Mouse (Mus musculus) liver, postnatal 0 days (tissue): ENCODE data around the gene Nrros. TPM values are rescaled to one million over a fixed set of nuclear protein-coding genes. Genes with fewer than 3 reads are reported as not detected.

Source experiments
- ATAC-seq: fragments of 200-750 bp; cut with Nextera tagmentation; 2 replicates; pipeline ENCODE4 v1.8.0; 2017; ENCODE audit warnings: mild to moderate bottlenecking, moderate library complexity
- DNase-seq: peaks from one replicate; pipeline ENCODE4 v3.0.0-alpha.2; 2016
- H3K27ac ChIP-seq: fragments of 300-500 bp; sonication (generic); 2 replicates; pipeline ENCODE4 v1.5.1; 2014; ENCODE audit warnings: antibody characterized with exemption, moderate library complexity, mild to moderate bottlenecking, low read depth
- H3K27me3 ChIP-seq: fragments of 300-500 bp; sonication (generic); 2 replicates; pipeline ENCODE4 v1.6.1; 2014; ENCODE audit warnings: low read length, control low read depth, mixed read lengths; ENCODE audit not compliant: insufficient read depth
- H3K36me3 ChIP-seq: fragments of 300-500 bp; sonication (generic); replicated peaks from 2 replicates; pipeline ENCODE4 v1.6.1; 2014; ENCODE audit warnings: mild to moderate bottlenecking, control low read depth, low read length, moderate library complexity, mixed read lengths; ENCODE audit not compliant: insufficient read depth
- H3K4me1 ChIP-seq: fragments of 300-500 bp; sonication (generic); 2 replicates; pipeline ENCODE4 v1.6.1; 2014; ENCODE audit warnings: antibody characterized with exemption, mild to moderate bottlenecking, control low read depth; ENCODE audit not compliant: insufficient read depth
- H3K4me2 ChIP-seq: fragments of 300-500 bp; sonication (generic); 2 replicates; pipeline ENCODE4 v1.6.1; 2014; ENCODE audit warnings: low read depth, mild to moderate bottlenecking, low read length, moderate library complexity, mixed read lengths
- H3K4me3 ChIP-seq: fragments of 300-500 bp; sonication (generic); 2 replicates; pipeline ENCODE4 v1.5.1; 2014; ENCODE audit warnings: low read depth, low read length
- H3K9ac ChIP-seq: fragments of 300-500 bp; sonication (generic); replicated peaks from 2 replicates; pipeline ENCODE4 v1.6.1; 2014; ENCODE audit warnings: mild to moderate bottlenecking, moderate library complexity
- H3K9me3 ChIP-seq: fragments of 300-500 bp; sonication (generic); 2 replicates; pipeline ENCODE4 v1.6.1; 2016; ENCODE audit warnings: mild to moderate bottlenecking, control low read depth, low read length, mixed read lengths
- CTCF ChIP-seq: sonication (generic); IDR thresholded peaks from 2 replicates; pipeline ENCODE4 v1.5.1; 2016; ENCODE audit warnings: antibody characterized with exemption, low read depth
- EP300 ChIP-seq: IDR thresholded peaks from 2 replicates; pipeline ENCODE4 v1.6.1; 2016; ENCODE audit warnings: antibody characterized with exemption, low read depth, mild to moderate bottlenecking
- WGBS: fragments of 180-500 bp; shearing (Covaris S2); extraction: QIAGEN DNeasy Blood & Tissue Kit; methylation state at CpG from one replicate; pipeline ENCODE4 v1.1.7; 2014; ENCODE audit not compliant: insufficient replicate concordance; 5-methylcytosine and 5-hydroxymethylcytosine counted together
- polyA plus RNA-seq: library from polyadenylated mRNA; unstranded; fragments of >200 nt; fragmentation: Nextera tagmentation; extraction: Ambion mirVana; gene quantifications from 2 replicates; pipeline ENCODE4 v1.2.1, GENCODE M21; 2015

Gene Nrros
- polyA plus RNA-seq, 1 experiment from 2014 or later = 20.5 TPM

DNA sequence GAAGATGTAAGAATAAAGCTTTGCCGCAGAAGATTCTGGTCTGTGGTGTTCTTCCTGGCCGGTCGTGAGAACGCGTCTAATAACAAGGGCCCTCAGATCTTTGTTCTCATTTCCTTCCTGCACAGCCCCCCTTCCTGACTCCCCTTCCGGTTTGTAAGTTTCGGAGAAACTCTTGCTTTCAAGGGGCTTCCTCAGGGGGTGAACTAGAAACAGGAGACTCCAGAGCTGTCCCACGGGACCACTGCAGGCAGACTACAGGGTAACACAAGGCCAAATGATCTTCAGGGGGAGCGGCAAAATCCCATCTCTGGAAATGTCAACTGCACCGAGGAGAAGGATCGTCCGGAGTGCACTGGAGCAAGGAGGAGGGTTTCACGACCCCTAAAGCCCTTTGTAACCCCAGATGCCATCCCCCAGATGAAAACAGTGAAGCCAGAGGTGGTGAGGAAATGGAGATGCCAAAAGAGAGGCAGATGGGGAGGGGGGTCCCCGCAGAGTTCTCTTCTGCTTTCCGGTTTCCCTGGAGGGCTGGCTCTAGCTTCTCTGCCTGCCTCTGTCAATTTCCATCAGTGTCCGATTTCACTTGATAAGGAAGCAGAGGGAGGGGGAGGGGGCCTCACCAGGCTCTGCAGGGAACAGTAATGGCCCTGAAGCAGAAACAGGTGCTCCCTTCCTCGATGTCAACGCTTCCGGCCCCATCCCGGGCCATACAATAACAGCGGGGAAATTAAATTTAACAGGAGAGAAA is 35.0 kb upstream of the Nrros start:
- H3K9ac ChIP-seq = peak overlapping the region; percentile 52
- H3K4me3 ChIP-seq = peak overlapping the region; percentile 41
- H3K27me3 ChIP-seq = no peaks in the 10 kb centered on the region
- peak; percentile 21 for DNase-seq
- H3K9me3 ChIP-seq = no peaks in the 10 kb centered on the region
- ATAC-seq = peak; percentile 57; the same call in 1 of the 2 replicates
- H3K4me1 ChIP-seq = 0 out of 2 replicates have a peak, but pooled peaks cover 6% of the 10 kb centered on the region
- TF ChIP-seq EP300 (no peak), CTCF (no peak)
- 61% methylated on average over 21 of the region's 21 CpGs for WGBS
- H3K27ac ChIP-seq = peak overlapping the region; percentile 86
- H3K36me3 ChIP-seq = no peaks in the 10 kb centered on the region
- peak overlapping the region; percentile 44 for H3K4me2 ChIP-seq

GRCm38 (mm10) chr16:32190011-32190441 is 24.6 kb upstream of the Nrros start:
- Histone ChIP-seq H3K9ac (no peak overlapping the region), H3K4me2 (peak overlapping the region; percentile 33), H3K4me3 (no peak overlapping the region), H3K9me3 (no peaks in the 10 kb centered on the region), H3K36me3 (no peaks in the 10 kb centered on the region), H3K4me1 (peaks cover 7% of the 10 kb centered on the region; the same call in 1 of the 2 replicates), H3K27me3 (no peaks in the 10 kb centered on the region), H3K27ac (peak overlapping the region; percentile 73)
- DNase-seq (peak; percentile 65), ATAC-seq (peak; percentile 75)
- TF ChIP-seq EP300 = no peak
- TF ChIP-seq CTCF = no peak
- 28% methylated on average over 12 of the region's 12 CpGs for whole genome bisulfite sequencing

DNA sequence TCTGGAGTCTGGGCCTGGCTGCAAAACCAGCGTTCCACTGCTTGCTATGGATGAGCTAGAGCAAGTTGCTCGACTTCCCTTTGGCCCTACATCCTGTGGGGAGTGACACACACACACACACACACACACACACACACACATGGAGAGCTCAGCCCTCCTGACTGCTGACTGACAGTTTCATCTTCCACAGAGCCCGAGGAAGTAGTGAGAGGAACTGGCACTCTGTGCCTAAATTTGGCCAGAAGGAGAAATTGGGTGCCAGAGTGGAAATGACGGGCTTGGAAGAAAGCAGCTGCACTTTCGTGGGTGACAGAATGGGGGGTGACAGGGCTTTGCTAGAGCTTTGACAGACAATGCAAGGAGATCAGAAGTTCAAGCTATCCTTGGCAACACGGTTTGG is 23.7 kb upstream of the Nrros start:
- no peak overlapping the region for H3K9ac ChIP-seq
- no peak overlapping the region for H3K4me3 ChIP-seq
- no peak for TF ChIP-seq EP300
- no peak for TF ChIP-seq CTCF
- H3K36me3 ChIP-seq = no peaks in the 10 kb centered on the region
- H3K4me1 ChIP-seq = peaks cover 7% of the 10 kb centered on the region; the same call in 1 of the 2 replicates
- ATAC-seq = peak; percentile 62
- H3K27me3 ChIP-seq = no peaks in the 10 kb centered on the region
- no peaks in the 10 kb centered on the region for H3K9me3 ChIP-seq
- peak; percentile 59 for DNase-seq
- H3K4me2 ChIP-seq = peak overlapping the region; percentile 33
- peak overlapping the region; percentile 73 for H3K27ac ChIP-seq
- WGBS = 23% methylated on average over 6 of the region's 6 CpGs

- Histone ChIP-seq H3K9ac (no peak overlapping the region), H3K4me1 (peaks cover 7% of the 10 kb centered on the region; the same call in 1 of the 2 replicates), H3K36me3 (no peaks in the 10 kb centered on the region), H3K4me2 (no peak overlapping the region), H3K4me3 (no peak overlapping the region), H3K9me3 (no peaks in the 10 kb centered on the region), H3K27ac (no peak overlapping the region), H3K27me3 (no peaks in the 10 kb centered on the region)
- DNase-seq (no peak), ATAC-seq (no peak)
- no peak for TF ChIP-seq EP300
- TF ChIP-seq CTCF = no peak
- 87% methylated on average over 5 of the region's 5 CpGs for WGBS
These were observed 20.7 kb upstream of the Nrros start for GRCm38 (mm10) chr16:32186056-32186455.

DNA sequence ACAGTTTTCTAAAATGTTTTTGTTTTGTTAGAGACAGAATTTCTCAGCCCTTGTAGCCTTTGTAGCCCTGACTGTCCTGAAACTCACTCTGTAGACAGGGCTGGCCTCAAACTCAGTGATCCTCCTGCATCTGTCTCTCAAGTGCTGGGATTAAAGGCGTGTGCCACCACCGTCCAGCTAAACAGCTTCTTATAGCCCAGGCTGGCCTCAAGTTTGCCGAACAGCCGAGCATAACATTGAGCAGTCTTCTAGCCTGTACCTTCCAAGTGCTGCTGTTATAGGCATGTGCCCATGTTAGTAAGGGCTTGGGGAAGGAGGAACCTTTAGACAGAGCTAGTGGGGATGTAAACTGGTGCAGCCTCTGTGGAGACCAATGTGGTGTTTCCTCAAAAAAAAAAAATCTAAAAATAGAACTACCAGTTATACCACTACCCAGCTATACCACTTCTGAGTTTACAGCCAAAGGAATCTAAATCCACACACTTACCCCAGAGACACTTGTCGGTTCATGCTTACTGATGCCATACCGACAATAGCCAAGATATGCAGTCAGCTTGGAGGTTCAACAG is 14.0 kb upstream of the Nrros start, which contains the start of gene Bex6:
TSS of gene Bex6 (plus strand) at position 491 of the 569 bp plus-strand sequence.
- Histone ChIP-seq H3K27me3 (no peaks in the 10 kb centered on the region), H3K4me1 (peaks cover 22% of the 10 kb centered on the region), H3K9ac (no peak within 1 kb of the TSS), H3K9me3 (no peaks in the 10 kb centered on the region), H3K4me3 (no peak within 1 kb of the TSS), H3K36me3 (no peaks in the 10 kb centered on the region), H3K4me2 (no peak within 1 kb of the TSS), H3K27ac (peak within 1 kb of the TSS; percentile 94)
- ATAC-seq = no peak
- no peak for DNase-seq
- WGBS = 43% methylated on average over 6 of the region's 6 CpGs
- TF ChIP-seq CTCF (no peak), EP300 (no peak)
